Mouse (Mus musculus) forebrain, embryonic 10.5 days (tissue): Measurements from ENCODE around the gene Rgs1. TPM values are rescaled to one million over a fixed set of nuclear protein-coding genes. Genes with fewer than 3 reads are reported as not detected.

Experiments
- DNase-seq: peaks from one replicate; pipeline ENCODE4 v3.0.0-alpha.2; 2017; ENCODE audit warnings: low spot score; ENCODE audit errors: extremely low spot score
- H3K27ac ChIP-seq: fragments of 300-500 bp; sonication (generic); 2 replicates; pipeline ENCODE4 v1.5.1; 2016; ENCODE audit warnings: mild to moderate bottlenecking
- H3K27me3 ChIP-seq: fragments of 300-500 bp; sonication (generic); 2 replicates; pipeline ENCODE4 v1.6.1; 2016; ENCODE audit warnings: mild to moderate bottlenecking; ENCODE audit not compliant: poor library complexity, severe bottlenecking
- H3K36me3 ChIP-seq: fragments of 300-500 bp; sonication (generic); replicated peaks from 2 replicates; pipeline ENCODE4 v1.6.1; 2016; ENCODE audit warnings: mild to moderate bottlenecking, moderate library complexity
- H3K4me1 ChIP-seq: fragments of 300-500 bp; sonication (generic); 2 replicates; pipeline ENCODE4 v1.6.1; 2016
- H3K4me3 ChIP-seq: fragments of 300-500 bp; sonication (generic); 2 replicates; pipeline ENCODE4 v1.5.1; 2016; ENCODE audit warnings: mild to moderate bottlenecking, moderate library complexity
- H3K9me3 ChIP-seq: fragments of 300-500 bp; sonication (generic); 2 replicates; pipeline ENCODE4 v1.6.1; 2016; ENCODE audit warnings: mild to moderate bottlenecking, moderate library complexity
- WGBS: fragments of 180-500 bp; shearing (Covaris S2); methylation state at CpG from one replicate; pipeline ENCODE4 v1.1.7; 2016; 5-methylcytosine and 5-hydroxymethylcytosine counted together
- polyA plus RNA-seq: library from polyadenylated mRNA; unstranded; fragments of >200 nt; fragmentation: Nextera tagmentation; extraction: Ambion mirVana; gene quantifications from 2 replicates; pipeline ENCODE4 v1.2.1, GENCODE M21; 2016

Gene Rgs1
- not detected in 2 replicates for polyA plus RNA-seq

GRCm38 (mm10) chr1:144248923-144249322 is at the start of gene Rgs1:
TSS of gene Rgs1 (minus strand) at chr1:144249242.
- 91% methylated on average over 9 of the region's 9 CpGs for WGBS
- H3K4me3 ChIP-seq: no peak within 1 kb of the TSS
- no peaks in the 10 kb centered on the region for H3K4me1 ChIP-seq
- no peak within 1 kb of the TSS for H3K27ac ChIP-seq
- H3K9me3 ChIP-seq: no peaks in the 10 kb centered on the region
- no peak for DNase-seq
- H3K27me3 ChIP-seq: no peaks in the 10 kb centered on the region
- H3K36me3 ChIP-seq: no peaks in the 10 kb centered on the region

GRCm38 (mm10) chr1:144283020-144284014 is 34.3 kb upstream of the Rgs1 start:
- no peaks in the 10 kb centered on the region for H3K4me1 ChIP-seq
- DNase-seq: no peak
- H3K9me3 ChIP-seq: peaks cover 3% of the 10 kb centered on the region; the same call in 1 of the 2 replicates
- 92% methylated on average over 3 of the region's 3 CpGs for WGBS
- H3K4me3 ChIP-seq: no peak overlapping the region
- no peak overlapping the region for H3K27ac ChIP-seq
- H3K27me3 ChIP-seq: no peaks in the 10 kb centered on the region
- no peaks in the 10 kb centered on the region for H3K36me3 ChIP-seq

DNA sequence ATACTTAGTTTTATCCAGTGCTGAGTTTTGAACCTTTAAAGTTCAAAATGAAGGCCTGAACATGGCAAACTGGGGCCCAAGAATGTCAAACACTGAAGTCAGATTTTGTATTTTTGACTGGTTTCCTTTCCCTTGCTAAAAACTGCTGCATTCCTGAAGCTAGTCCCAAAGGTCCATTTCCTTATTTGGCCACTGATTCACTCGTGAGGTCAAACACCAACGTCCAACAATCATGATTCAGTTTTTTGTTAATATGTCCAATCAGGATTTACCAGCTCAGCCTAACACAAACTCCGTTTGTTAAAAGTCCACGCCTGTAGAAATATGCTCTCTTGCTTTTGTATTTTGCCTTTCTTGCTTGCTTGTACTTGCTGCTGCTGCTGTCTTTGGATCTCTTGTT is 31.0 kb upstream of the Rgs1 start:
- H3K27ac ChIP-seq: no peak overlapping the region
- no peaks in the 10 kb centered on the region for H3K4me1 ChIP-seq
- no peak overlapping the region for H3K4me3 ChIP-seq
- DNase-seq: no peak
- H3K9me3 ChIP-seq: peaks cover 3% of the 10 kb centered on the region; the same call in 1 of the 2 replicates
- no peaks in the 10 kb centered on the region for H3K27me3 ChIP-seq
- no peaks in the 10 kb centered on the region for H3K36me3 ChIP-seq
- 86% methylated on average over 4 of the region's 4 CpGs for WGBS

- Histone ChIP-seq H3K4me3 (no peak overlapping the region), H3K36me3 (no peaks in the 10 kb centered on the region), H3K27me3 (no peaks in the 10 kb centered on the region), H3K4me1 (no peaks in the 10 kb centered on the region), H3K9me3 (no peaks in the 10 kb centered on the region), H3K27ac (no peak overlapping the region)
- 88% methylated on average over 2 of the region's 2 CpGs for WGBS
- DNase-seq: no peak
These were observed 23.9 kb upstream of the Rgs1 start for GRCm38 (mm10) chr1:144272991-144273390.

DNA sequence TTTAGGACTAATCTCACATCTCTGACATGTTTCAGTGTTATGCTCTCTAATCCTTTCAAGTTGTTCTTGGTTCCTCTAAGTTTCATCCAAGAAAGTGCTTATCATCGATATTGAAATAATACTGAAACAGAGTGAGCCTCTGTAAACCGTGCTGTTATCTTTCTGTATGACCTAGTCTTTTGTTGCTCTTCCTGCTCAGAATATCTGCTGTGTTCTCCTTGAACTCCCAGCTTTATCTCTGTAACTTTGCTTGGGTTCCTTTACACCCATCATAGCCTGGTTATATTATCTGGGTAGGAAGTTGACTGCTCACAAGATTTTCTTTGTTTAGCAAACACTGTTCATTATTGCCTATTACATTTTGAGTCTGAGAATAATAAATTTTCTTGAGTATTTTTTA is 20.1 kb upstream of the Rgs1 start:
- Histone ChIP-seq H3K9me3 (no peaks in the 10 kb centered on the region), H3K27ac (no peak overlapping the region), H3K4me1 (no peaks in the 10 kb centered on the region; the same call in 1 of the 2 replicates), H3K36me3 (no peaks in the 10 kb centered on the region), H3K4me3 (no peak overlapping the region), H3K27me3 (no peaks in the 10 kb centered on the region)
- WGBS: 89% methylated on average over 2 of the region's 2 CpGs
- DNase-seq: no peak

GRCm38 (mm10) chr1:144267471-144268470 is 18.7 kb upstream of the Rgs1 start:
- no peak for DNase-seq
- WGBS: 82% methylated on average over 3 of the region's 3 CpGs
- Histone ChIP-seq H3K4me3 (no peak overlapping the region), H3K27me3 (no peaks in the 10 kb centered on the region), H3K27ac (no peak overlapping the region), H3K9me3 (no peaks in the 10 kb centered on the region), H3K4me1 (no peaks in the 10 kb centered on the region; the same call in 1 of the 2 replicates), H3K36me3 (no peaks in the 10 kb centered on the region)

GRCm38 (mm10) chr1:144264000-144264399 is 15.0 kb upstream of the Rgs1 start:
- 90% methylated on average over 3 of the region's 3 CpGs for WGBS

DNA sequence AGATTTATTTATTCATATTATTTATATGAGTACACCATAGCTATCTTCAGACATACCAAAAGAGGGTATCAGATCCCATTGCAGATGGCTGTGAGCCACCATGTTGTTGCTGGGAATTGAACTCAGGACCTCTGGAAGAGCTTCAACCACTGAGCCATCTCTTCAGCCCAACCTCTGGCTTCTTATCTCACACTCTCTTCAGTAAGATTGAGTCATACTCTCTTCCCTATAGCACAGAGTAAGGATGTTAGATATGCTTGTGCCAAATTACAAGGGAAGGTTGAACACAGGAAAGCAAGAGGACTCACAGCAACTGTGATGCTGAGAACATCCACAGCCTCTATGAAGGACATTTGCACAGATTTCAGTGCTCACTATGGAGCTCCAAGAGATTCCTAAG is 13.0 kb upstream of the Rgs1 start:
- no peaks in the 10 kb centered on the region for H3K27me3 ChIP-seq
- no peak overlapping the region for H3K27ac ChIP-seq
- no peak for DNase-seq
- no peak overlapping the region for H3K4me3 ChIP-seq
- no peaks in the 10 kb centered on the region for H3K4me1 ChIP-seq
- H3K9me3 ChIP-seq: no peaks in the 10 kb centered on the region
- no peaks in the 10 kb centered on the region for H3K36me3 ChIP-seq

More at GRCm38 (mm10) chr1:144264000-144264399, 15.0 kb upstream of the Rgs1 start:
- H3K4me3 ChIP-seq: no peak overlapping the region
- no peak for DNase-seq
- H3K27me3 ChIP-seq: no peaks in the 10 kb centered on the region
- no peaks in the 10 kb centered on the region for H3K9me3 ChIP-seq
- H3K27ac ChIP-seq: no peak overlapping the region
- H3K36me3 ChIP-seq: no peaks in the 10 kb centered on the region
- no peaks in the 10 kb centered on the region; the same call in 1 of the 2 replicates for H3K4me1 ChIP-seq

DNA sequence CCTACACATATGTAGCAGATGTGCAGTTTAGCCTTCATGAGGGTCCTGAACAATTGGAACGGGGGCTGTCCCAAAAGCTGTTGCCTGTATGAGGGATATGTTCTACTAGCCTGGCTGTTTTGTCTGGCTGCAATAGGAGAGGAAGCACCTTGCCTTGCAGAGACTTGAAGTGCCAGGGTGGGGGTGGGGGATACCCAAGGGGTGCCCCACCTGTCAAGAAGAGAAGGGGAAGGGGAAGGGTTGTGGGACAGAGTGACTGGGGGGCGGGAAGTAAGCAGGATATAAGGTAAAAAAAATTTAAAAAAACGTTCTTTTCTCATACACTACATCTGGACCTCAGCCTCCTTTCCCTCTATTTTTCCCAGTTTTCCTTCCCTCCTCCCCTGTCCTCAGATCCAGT is 9.7 kb upstream of the Rgs1 start:
- no peaks in the 10 kb centered on the region for H3K36me3 ChIP-seq
- no peaks in the 10 kb centered on the region for H3K9me3 ChIP-seq
- no peak overlapping the region for H3K27ac ChIP-seq
- WGBS: 89% methylated on average over 3 of the region's 3 CpGs
- H3K4me3 ChIP-seq: no peak overlapping the region
- no peak for DNase-seq
- no peaks in the 10 kb centered on the region for H3K27me3 ChIP-seq
- H3K4me1 ChIP-seq: no peaks in the 10 kb centered on the region

DNA sequence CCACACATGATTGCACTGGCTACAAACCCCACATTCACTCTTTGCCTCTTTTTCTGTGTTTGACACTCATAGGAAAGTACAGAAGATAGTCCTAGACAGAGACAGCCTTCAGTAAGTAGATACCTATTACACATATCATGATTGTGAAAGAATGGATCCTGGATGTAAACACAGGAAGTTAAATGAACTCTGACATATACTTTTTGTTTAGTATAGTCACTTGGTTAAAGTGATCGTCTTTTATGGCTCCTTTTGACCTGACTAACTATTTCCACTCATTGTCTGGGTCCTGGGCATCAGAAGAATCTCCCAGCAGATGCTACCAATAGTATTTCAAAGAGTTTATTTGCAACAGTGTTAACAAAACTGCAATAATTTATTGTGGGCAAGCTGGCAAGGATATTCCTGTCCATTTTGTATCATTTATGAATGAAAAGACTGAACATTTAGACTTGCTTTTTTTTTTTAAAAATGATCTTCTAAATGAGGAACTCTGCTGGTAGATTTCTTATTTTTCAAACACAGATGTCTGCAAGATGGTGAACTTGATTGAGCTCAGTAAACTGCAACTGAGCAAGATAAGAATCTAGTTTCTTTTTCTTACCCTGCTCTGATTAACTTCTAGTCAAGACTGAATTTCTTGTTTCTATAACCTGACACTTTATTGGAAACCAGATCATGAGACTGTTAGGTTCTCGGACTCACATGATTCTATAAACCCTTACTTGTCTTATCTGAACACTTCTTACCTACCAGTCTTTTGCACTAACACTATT is 7.7 kb upstream of the Rgs1 start:
- H3K36me3 ChIP-seq: no peaks in the 10 kb centered on the region
- H3K4me3 ChIP-seq: no peak overlapping the region
- no peaks in the 10 kb centered on the region for H3K9me3 ChIP-seq
- H3K27me3 ChIP-seq: no peaks in the 10 kb centered on the region
- no peak for DNase-seq
- no peak overlapping the region for H3K27ac ChIP-seq
- H3K4me1 ChIP-seq: no peaks in the 10 kb centered on the region
- 70% methylated on average over 2 of the region's 2 CpGs for WGBS

GRCm38 (mm10) chr1:144248206-144248605 is 836 bp downstream of the Rgs1 start:
- H3K27me3 ChIP-seq: no peaks in the 10 kb centered on the region
- no peaks in the 10 kb centered on the region for H3K36me3 ChIP-seq
- WGBS: 96% methylated on average over 3 of the region's 3 CpGs
- no peaks in the 10 kb centered on the region for H3K9me3 ChIP-seq
- no peak overlapping the region for H3K4me3 ChIP-seq
- no peak overlapping the region for H3K27ac ChIP-seq
- DNase-seq: no peak
- no peaks in the 10 kb centered on the region for H3K4me1 ChIP-seq

DNA sequence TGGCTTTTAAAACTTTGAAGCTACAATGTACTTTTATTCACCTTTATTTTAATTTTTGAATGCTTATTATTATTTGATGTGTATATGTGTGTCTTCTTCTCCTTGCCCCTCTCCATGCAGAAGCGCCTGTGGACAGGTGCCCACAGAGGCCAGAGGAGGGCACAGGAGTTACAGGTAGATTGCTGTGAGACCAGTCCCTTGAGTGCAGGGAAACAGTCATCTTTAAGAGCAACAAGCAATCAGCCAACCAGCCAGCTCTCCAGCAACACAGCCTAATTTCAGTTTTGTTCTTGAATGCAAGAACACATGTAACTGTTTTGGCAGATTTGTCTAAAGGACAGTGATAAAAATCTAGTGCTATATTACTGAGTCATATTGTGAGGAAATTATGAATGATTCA is 1.7 kb downstream of the Rgs1 start:
- H3K27ac ChIP-seq: no peak overlapping the region
- WGBS: 100% methylated on average over 1 of the region's 1 CpGs
- H3K4me1 ChIP-seq: no peaks in the 10 kb centered on the region
- H3K36me3 ChIP-seq: no peaks in the 10 kb centered on the region
- H3K9me3 ChIP-seq: no peaks in the 10 kb centered on the region
- no peak for DNase-seq
- H3K4me3 ChIP-seq: no peak overlapping the region
- no peaks in the 10 kb centered on the region for H3K27me3 ChIP-seq
